Mouse (Mus musculus) neural tube, embryonic 11.5 days (tissue): ENCODE measurements around the gene Fam110a. TPM values are rescaled to one million over a fixed set of nuclear protein-coding genes. Genes with fewer than 3 reads are reported as not detected.
A peak's percentile ranks its signal among the peaks of the same experiment; 100 is the strongest.

Experiments
- ATAC-seq: fragments of 200-750 bp; cut with Nextera tagmentation; 2 replicates; pipeline ENCODE4 v1.8.0; 2017; ENCODE audit warnings: moderate number of reproducible peaks, mild to moderate bottlenecking, moderate TSS enrichment, moderate library complexity; ENCODE audit not compliant: insufficient read depth, low FRiP score, low TSS enrichment
- DNase-seq: peaks from one replicate; pipeline ENCODE4 v3.0.0-alpha.2; 2015; ENCODE audit warnings: low spot score
- H3K27ac ChIP-seq: fragments of 300-500 bp; sonication (generic); 2 replicates; pipeline ENCODE4 v1.5.1; 2014; ENCODE audit warnings: low read depth, mild to moderate bottlenecking, low read length
- H3K27me3 ChIP-seq: fragments of 300-500 bp; sonication (generic); 2 replicates; pipeline ENCODE4 v1.6.1; 2014; ENCODE audit warnings: mild to moderate bottlenecking, low read length, mixed read lengths; ENCODE audit not compliant: control insufficient read depth, insufficient read depth
- H3K36me3 ChIP-seq: fragments of 300-500 bp; sonication (generic); 2 replicates; pipeline ENCODE4 v1.6.1; 2014; ENCODE audit warnings: mild to moderate bottlenecking, low read length, moderate library complexity, mixed read lengths; ENCODE audit not compliant: control insufficient read depth, insufficient read depth
- H3K4me1 ChIP-seq: fragments of 300-500 bp; sonication (generic); 2 replicates; pipeline ENCODE4 v1.6.1; 2014; ENCODE audit warnings: low read length, mixed read lengths; ENCODE audit not compliant: control insufficient read depth, insufficient read depth
- H3K4me2 ChIP-seq: fragments of 300-500 bp; sonication (generic); 2 replicates; pipeline ENCODE4 v1.6.1; 2014; ENCODE audit warnings: low read depth, mild to moderate bottlenecking, moderate library complexity
- H3K4me3 ChIP-seq: fragments of 300-500 bp; sonication (generic); 2 replicates; pipeline ENCODE4 v1.5.1; 2014; ENCODE audit warnings: low read depth, low read length
- H3K9ac ChIP-seq: fragments of 300-500 bp; sonication (generic); 2 replicates; pipeline ENCODE4 v1.6.1; 2014; ENCODE audit warnings: mild to moderate bottlenecking, low read length
- H3K9me3 ChIP-seq: fragments of 300-500 bp; sonication (generic); 2 replicates; pipeline ENCODE4 v1.6.1; 2016; ENCODE audit warnings: low read length; ENCODE audit not compliant: control insufficient read depth
- WGBS: fragments of 180-500 bp; shearing (Covaris S2); extraction: QIAGEN DNeasy Blood & Tissue Kit; methylation state at CpG from one replicate; pipeline ENCODE4 v1.1.7; 2014; 5-methylcytosine and 5-hydroxymethylcytosine counted together
- polyA plus RNA-seq: library from polyadenylated mRNA; unstranded; fragments of >200 nt; fragmentation: Nextera tagmentation; extraction: Ambion mirVana; gene quantifications from 2 replicates; pipeline ENCODE4 v1.2.1, GENCODE M21; 2014

Gene Fam110a
- polyA plus RNA-seq = 82.2 and 92.9 TPM in 2 replicates

DNA sequence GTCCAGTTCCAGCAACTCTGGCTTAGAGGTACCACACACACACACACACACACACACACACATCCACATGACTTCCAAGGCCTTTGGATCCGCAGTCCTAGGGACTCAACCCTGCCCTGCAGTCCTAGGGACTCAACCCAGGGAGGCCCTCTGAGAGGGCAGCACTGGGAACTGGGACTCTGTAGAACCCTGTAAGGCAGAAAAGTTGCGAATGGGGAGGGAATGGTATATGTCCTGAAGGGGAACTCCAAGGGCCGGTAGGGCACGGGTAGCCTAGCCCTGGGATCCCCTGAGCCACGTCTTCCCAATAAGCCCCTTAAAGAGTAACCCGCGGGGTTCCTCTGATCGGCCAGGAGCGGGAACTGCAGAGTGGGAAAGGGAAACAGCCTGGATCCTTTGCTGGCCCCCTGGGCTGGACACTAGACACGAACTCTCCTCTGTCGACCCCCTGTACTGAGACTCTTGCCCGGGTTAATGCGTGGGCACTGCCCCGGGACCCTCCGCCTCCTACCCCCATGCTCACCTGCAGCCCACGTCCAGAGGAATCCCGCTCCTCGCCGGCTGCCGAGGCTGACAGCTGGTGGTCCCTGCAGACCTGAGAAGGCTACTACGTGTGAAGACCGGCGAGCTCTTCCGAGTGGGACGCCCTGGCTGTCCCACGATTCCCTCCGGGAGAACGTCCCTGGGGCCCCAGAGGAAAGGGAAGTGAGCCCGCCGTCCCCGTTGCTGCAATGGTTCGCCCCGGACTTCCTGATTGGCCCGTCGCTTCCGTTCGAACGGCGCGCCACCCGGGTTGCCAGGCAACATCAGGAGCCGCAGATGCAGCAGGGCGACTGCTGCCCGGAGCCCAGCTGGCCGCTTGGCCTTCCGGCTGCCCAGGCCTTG, at the start of gene Fam110a:
TSS of gene Fam110a (minus strand) at position 750 of the 885 bp plus-strand sequence.
- WGBS = under 1% methylated on average over 46 of the region's 46 CpGs
- peak within 1 kb of the TSS; percentile 68 for H3K4me3 ChIP-seq
- peak within 1 kb of the TSS; percentile 72 for H3K27ac ChIP-seq
- no peaks in the 10 kb centered on the region for H3K9me3 ChIP-seq
- H3K9ac ChIP-seq = peak within 1 kb of the TSS; percentile 72
- H3K4me2 ChIP-seq = peak within 1 kb of the TSS; percentile 80
- no peaks in the 10 kb centered on the region for H3K36me3 ChIP-seq
- ATAC-seq (peak; percentile 88), DNase-seq (peak; percentile 92)
- H3K4me1 ChIP-seq = peaks cover 25% of the 10 kb centered on the region
- H3K27me3 ChIP-seq = no peaks in the 10 kb centered on the region

GRCm38 (mm10) chr2:152029252-152030082, 49.4 kb upstream of the Fam110a start:
- peak; percentile 96 for DNase-seq
- H3K27me3 ChIP-seq = no peaks in the 10 kb centered on the region
- no peaks in the 10 kb centered on the region for H3K9me3 ChIP-seq
- H3K27ac ChIP-seq = peak overlapping the region; percentile 89
- WGBS = under 1% methylated on average over 54 of the region's 54 CpGs
- H3K4me3 ChIP-seq = peak overlapping the region; percentile 48
- peak; percentile 90 for ATAC-seq
- peaks cover 10% of the 10 kb centered on the region; the same call in 1 of the 2 replicates for H3K4me1 ChIP-seq
- H3K36me3 ChIP-seq = no peaks in the 10 kb centered on the region
- H3K9ac ChIP-seq = peak overlapping the region; percentile 66
- H3K4me2 ChIP-seq = peak overlapping the region; percentile 78

GRCm38 (mm10) chr2:152024883-152025422, 44.9 kb upstream of the Fam110a start:
- Histone ChIP-seq H3K27me3 (no peaks in the 10 kb centered on the region), H3K9me3 (no peaks in the 10 kb centered on the region), H3K4me3 (no peak overlapping the region), H3K36me3 (no peaks in the 10 kb centered on the region), H3K4me1 (peaks cover 10% of the 10 kb centered on the region; the same call in 1 of the 2 replicates), H3K9ac (0 out of 2 replicates have a peak overlapping the region, but pooled peaks have one; percentile 4), H3K4me2 (no peak overlapping the region), H3K27ac (peak overlapping the region; percentile 58)
- ATAC-seq (peak; percentile 66), DNase-seq (peak; percentile 74)
- WGBS = 37% methylated on average over 11 of the region's 11 CpGs

DNA sequence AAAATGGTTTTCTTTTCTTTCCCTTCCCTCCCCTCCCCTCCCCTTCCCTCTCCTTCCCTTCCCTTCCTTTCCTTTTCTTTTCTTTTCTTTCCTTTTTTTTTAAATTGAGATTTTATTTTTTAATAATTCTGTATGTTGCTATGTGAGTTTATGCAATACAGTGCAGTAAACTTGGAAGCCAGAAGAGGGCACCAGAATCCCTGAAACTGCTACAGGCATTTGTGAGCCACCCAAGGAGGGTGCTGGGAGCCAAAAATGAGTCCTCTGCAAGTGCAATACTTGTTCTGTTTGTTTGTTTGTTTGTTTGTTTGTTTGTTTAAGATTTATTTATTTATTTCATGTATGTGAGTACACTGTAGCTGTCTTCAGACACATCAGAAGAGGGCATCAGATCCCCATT, 42.0 kb upstream of the Fam110a start:
- Histone ChIP-seq H3K36me3 (no peaks in the 10 kb centered on the region), H3K4me1 (peaks cover 7% of the 10 kb centered on the region; the same call in 1 of the 2 replicates), H3K27ac (no peak overlapping the region), H3K9me3 (no peaks in the 10 kb centered on the region), H3K9ac (no peak overlapping the region), H3K4me2 (no peak overlapping the region), H3K27me3 (no peaks in the 10 kb centered on the region), H3K4me3 (no peak overlapping the region)
- no peak for ATAC-seq
- no peak for DNase-seq

GRCm38 (mm10) chr2:152020255-152020654, 40.2 kb upstream of the Fam110a start:
- Histone ChIP-seq H3K9me3 (no peaks in the 10 kb centered on the region), H3K27me3 (no peaks in the 10 kb centered on the region), H3K9ac (no peak overlapping the region), H3K4me3 (no peak overlapping the region), H3K4me2 (no peak overlapping the region), H3K36me3 (no peaks in the 10 kb centered on the region), H3K27ac (no peak overlapping the region), H3K4me1 (peaks cover 6% of the 10 kb centered on the region; the same call in 1 of the 2 replicates)
- 25% methylated on average over 6 of the region's 6 CpGs for WGBS
- DNase-seq (peak; percentile 77), ATAC-seq (0 out of 2 replicates have a peak, but pooled peaks have one; percentile 9)

DNA sequence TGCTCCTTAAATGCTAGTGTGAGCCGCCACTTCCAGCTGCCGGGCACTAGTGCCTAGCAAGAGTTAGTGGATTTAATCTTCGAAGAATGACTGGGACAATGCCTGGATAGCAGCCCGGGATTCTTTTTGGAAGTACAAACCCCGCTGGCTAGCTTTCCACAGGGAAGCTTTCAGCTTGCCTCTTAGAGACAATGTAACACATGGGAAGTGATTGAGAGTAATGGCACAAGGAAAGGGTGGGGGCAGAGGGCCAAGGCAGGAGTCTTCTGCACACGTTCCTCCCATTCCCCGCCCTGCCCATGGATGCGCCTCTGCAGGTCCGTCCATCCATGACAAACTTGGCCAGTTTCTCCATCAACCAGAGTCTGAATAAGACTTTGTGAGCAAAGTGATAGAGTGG, 36.6 kb upstream of the Fam110a start:
- H3K4me2 ChIP-seq = no peak overlapping the region
- H3K27ac ChIP-seq = no peak overlapping the region
- H3K9ac ChIP-seq = no peak overlapping the region
- WGBS = 79% methylated on average over 9 of the region's 9 CpGs
- H3K4me3 ChIP-seq = no peak overlapping the region
- no peaks in the 10 kb centered on the region for H3K36me3 ChIP-seq
- H3K9me3 ChIP-seq = no peaks in the 10 kb centered on the region
- DNase-seq = no peak
- H3K4me1 ChIP-seq = no peaks in the 10 kb centered on the region
- no peak for ATAC-seq
- no peaks in the 10 kb centered on the region for H3K27me3 ChIP-seq

DNA sequence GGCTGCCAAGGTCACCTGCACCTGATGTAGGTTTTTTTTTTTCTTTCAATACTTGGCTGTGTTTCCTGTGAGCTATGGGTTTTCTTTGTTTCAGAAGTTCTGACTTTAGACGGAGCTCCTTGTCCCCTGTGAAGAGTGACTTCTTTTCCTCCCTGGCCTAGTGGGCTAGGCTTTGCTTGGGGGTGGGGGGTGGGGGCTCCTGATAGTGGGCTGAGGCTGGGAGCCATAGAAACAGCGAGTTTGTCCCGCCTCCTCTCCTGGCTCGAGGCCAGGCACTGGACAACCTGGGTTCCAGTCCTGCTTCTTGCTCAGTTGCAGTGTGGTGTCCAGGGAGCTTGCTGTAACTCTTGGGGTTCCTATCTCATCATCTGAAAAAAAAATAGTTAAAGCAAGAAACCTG, 36.0 kb upstream of the Fam110a start:
- H3K27ac ChIP-seq = no peak overlapping the region
- H3K4me3 ChIP-seq = no peak overlapping the region
- 51% methylated on average over 4 of the region's 4 CpGs for WGBS
- no peak overlapping the region for H3K9ac ChIP-seq
- H3K36me3 ChIP-seq = no peaks in the 10 kb centered on the region
- no peak for ATAC-seq
- H3K9me3 ChIP-seq = no peaks in the 10 kb centered on the region
- H3K27me3 ChIP-seq = no peaks in the 10 kb centered on the region
- H3K4me1 ChIP-seq = no peaks in the 10 kb centered on the region
- DNase-seq = no peak
- H3K4me2 ChIP-seq = no peak overlapping the region

DNA sequence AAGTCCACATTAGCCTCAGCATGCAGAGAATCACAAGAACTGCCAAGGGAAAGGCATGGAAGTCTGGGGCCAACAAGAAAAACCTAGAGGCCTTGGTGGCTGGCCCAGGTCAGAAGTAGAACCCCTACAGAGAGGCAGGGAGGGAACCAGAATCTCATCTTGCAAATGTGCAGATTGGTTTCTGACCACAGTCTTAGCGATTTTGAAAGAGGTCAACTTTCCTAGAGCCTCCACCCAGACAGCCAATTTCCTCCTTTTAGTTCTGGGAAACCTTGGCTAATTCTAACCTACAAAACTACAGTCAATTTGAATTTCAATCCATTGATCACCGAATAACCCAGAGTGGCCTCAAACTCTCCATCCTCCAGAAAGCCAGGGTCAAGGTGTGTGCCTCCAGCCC, 32.7 kb upstream of the Fam110a start:
- WGBS = 70% methylated on average over 2 of the region's 2 CpGs
- ATAC-seq = no peak
- Histone ChIP-seq H3K4me3 (no peak overlapping the region), H3K27ac (no peak overlapping the region), H3K4me1 (no peaks in the 10 kb centered on the region), H3K27me3 (no peaks in the 10 kb centered on the region), H3K9me3 (no peaks in the 10 kb centered on the region), H3K9ac (no peak overlapping the region), H3K36me3 (no peaks in the 10 kb centered on the region), H3K4me2 (no peak overlapping the region)
- DNase-seq = no peak
